Mouse (Mus musculus) cerebellum, adult 2 months (tissue): ENCODE results near the gene Nkx2-4.

ENCODE experiments used
- CTCF ChIP-seq: fragments of 200-500 bp; IDR thresholded peaks from 2 replicates; pipeline ENCODE4 v1.5.1; 2011; ENCODE audit warnings: low read depth, mild to moderate bottlenecking, control low read depth, low read length, moderate library complexity, borderline replicate concordance; ENCODE audit not compliant: insufficient read depth
- POLR2A ChIP-seq: fragments of 200-500 bp; IDR thresholded peaks from 2 replicates; pipeline ENCODE4 v1.6.1; 2011; ENCODE audit warnings: low read length, control low read depth, borderline replicate concordance; ENCODE audit not compliant: insufficient read depth

DNA sequence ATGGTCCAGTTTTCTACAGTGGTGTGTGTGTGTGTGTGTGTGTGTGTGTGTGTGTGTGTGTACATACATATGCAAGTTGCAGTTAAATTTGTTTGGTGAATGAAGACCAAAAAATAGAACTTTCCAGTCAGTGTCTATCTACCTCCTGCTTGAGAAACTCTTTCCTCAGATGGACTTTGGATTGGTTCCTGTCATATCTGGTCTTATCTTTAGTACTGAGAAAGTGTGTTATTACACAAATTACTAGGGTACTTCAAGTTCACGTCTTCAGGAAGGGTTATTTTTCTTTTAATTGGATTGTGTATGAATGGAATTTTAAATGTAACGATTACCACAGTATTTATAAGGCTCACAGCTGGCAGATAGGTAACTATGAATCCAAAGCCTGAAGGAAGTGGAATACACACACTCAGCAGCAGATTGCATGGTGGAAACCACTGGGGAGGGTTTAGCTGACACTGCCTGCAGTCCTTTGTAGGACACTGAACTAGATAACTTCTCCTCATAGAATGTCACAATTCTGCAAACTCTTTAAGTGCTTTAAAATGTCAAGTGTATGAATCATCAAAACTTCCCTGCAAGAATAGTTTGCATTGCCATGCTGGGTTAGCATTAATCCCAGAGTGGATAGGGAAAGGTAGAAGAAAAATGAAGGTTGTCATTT is 31.9 kb downstream of the Nkx2-4 start:
- TF ChIP-seq CTCF (no peak), POLR2A (no peak)
